In the genomic region with DNA sequence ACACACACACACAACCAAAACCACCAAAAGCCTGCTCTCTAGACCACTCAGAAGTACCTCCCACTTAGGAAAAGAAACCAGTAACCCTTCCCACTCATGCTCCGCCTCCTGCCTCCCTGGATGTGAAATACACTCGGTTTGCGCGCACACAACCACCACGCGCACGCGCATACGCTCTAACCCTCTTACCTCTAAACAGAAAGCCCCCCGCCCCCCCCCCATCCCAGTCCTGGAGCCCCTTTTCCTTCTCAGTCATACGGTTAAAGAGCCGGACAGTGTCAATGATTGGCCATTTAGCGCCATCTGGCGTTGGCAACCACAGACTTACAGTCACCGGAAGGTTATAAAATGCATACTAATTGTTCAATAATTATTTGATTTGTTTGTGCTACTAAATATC, we compare ENCODE assay signal across 9 mouse cellular contexts. TPM values are rescaled to one million over a fixed set of nuclear protein-coding genes. Genes with fewer than 3 reads are reported as not detected.
A peak's percentile ranks its signal among the peaks of the same experiment; 100 is the strongest.
DNase-seq lines count a peak whose midpoint lies in the region; ATAC-seq and TF ChIP-seq lines count a peak whose summit lies in the region.
"Had no signal": no experiment of that assay in that cellular context is flagged by ENCODE, and none has a peak within 500 bp of the region (broad histone marks: within the 10 kb centered on the region; RNA-seq: fewer than 3 reads in every experiment).

No protein-coding gene starts in this region.

- under 1% methylated on average over 15 of the region's 15 CpGs for whole genome bisulfite sequencing in limb, embryonic 12.5 days
- WGBS in midbrain, embryonic 11.5 days, result 2% methylated on average over 14 of the region's 15 CpGs

- peak; percentile 70 for TF ChIP-seq CTCF in gastrocnemius, adult 2 months (IDR thresholded peaks at IDR 0.05)
- TF ChIP-seq CTCF in ES-Bruce4 (IDR thresholded peaks at IDR 0.05; ENCODE audit: low read depth, low read length), result peak; percentile 46

- H3K9ac ChIP-seq in ES-Bruce4 (ENCODE audit: low read depth, poor library complexity, severe bottlenecking), result peak overlapping the region; percentile 24; the same call in 1 of the 2 replicates
- no peak overlapping the region for H3K9ac ChIP-seq in limb, embryonic 12.5 days (replicated peaks)
- no peak overlapping the region for H3K9ac ChIP-seq in midbrain, embryonic 11.5 days (ENCODE audit: low read length)

- H3K4me3 ChIP-seq in gastrocnemius, adult 2 months, result peak overlapping the region; percentile 76
- H3K4me3 ChIP-seq in ES-Bruce4 (ENCODE audit: low read depth, low read length), result peak overlapping the region; percentile 72
- peak overlapping the region; percentile 69 for H3K4me3 ChIP-seq in limb, embryonic 12.5 days (replicated peaks)
- no peak overlapping the region for H3K4me3 ChIP-seq in midbrain, embryonic 11.5 days (ENCODE audit: low read depth, low read length)

- H3K4me2 ChIP-seq in limb, embryonic 12.5 days, result peak overlapping the region; percentile 99
- peak overlapping the region; percentile 60; the same call in 1 of the 2 replicates for H3K4me2 ChIP-seq in midbrain, embryonic 11.5 days

- peak; percentile 16; the same call in 1 of the 2 replicates for ATAC-seq in limb, embryonic 12.5 days (ENCODE audit: insufficient number of reproducible peaks, insufficient read depth, low FRiP score, low TSS enrichment, low read depth)
- ATAC-seq in midbrain, embryonic 11.5 days (ENCODE audit: low FRiP score), result no peak
- no peak for ATAC-seq in activated CD4-positive, CD25-positive, alpha-beta regulatory T cell, adult 4 months

- H3K9me3 ChIP-seq in ES-Bruce4 (replicated peaks; ENCODE audit: control insufficient read depth, insufficient read depth, low read length, poor library complexity, severe bottlenecking), result no peaks in the 10 kb centered on the region
- H3K9me3 ChIP-seq in limb, embryonic 12.5 days, result no peaks in the 10 kb centered on the region
- H3K9me3 ChIP-seq in midbrain, embryonic 11.5 days (ENCODE audit: control insufficient read depth, low read length), result no peaks in the 10 kb centered on the region

- H3K4me1 ChIP-seq in ES-Bruce4 (ENCODE audit: control insufficient read depth, insufficient read depth, low read length), result no peaks in the 10 kb centered on the region
- H3K4me1 ChIP-seq in limb, embryonic 12.5 days (replicated peaks), result peaks cover 41% of the 10 kb centered on the region
- H3K4me1 ChIP-seq in midbrain, embryonic 11.5 days (ENCODE audit: control insufficient read depth, insufficient read depth, low read length), result peaks cover 19% of the 10 kb centered on the region

- H3K36me3 ChIP-seq in ES-Bruce4 (ENCODE audit: control insufficient read depth, insufficient read depth, low read length, poor library complexity, severe bottlenecking), result no peaks in the 10 kb centered on the region
- no peaks in the 10 kb centered on the region for H3K36me3 ChIP-seq in limb, embryonic 12.5 days
- no peaks in the 10 kb centered on the region for H3K36me3 ChIP-seq in midbrain, embryonic 11.5 days (ENCODE audit: control insufficient read depth, insufficient read depth, low read length)

- peak overlapping the region; percentile 80; the same call in 1 of the 2 replicates for H3K27ac ChIP-seq in gastrocnemius, adult 2 months
- peak overlapping the region; percentile 83 for H3K27ac ChIP-seq in ES-Bruce4 (ENCODE audit: insufficient read depth, low read length)
- peak overlapping the region; percentile 99 for H3K27ac ChIP-seq in limb, embryonic 12.5 days
- H3K27ac ChIP-seq in midbrain, embryonic 11.5 days (ENCODE audit: low read depth, low read length), result no peak overlapping the region

- DNase-seq in gastrocnemius, adult 2 months, result peak; percentile 69
- no peak for DNase-seq in gastrocnemius, postnatal 4 days (ENCODE audit: low spot score in 2 of 2)
- DNase-seq in embryo, embryonic 10 days (ENCODE audit: low spot score), result peak; percentile 93
- DNase-seq in heart, postnatal 10 days, result peak; percentile 67 to 80
- DNase-seq in midbrain, embryonic 11.5 days (ENCODE audit: low spot score, missing footprints), result peak; percentile 98

- H3K27me3 ChIP-seq in ES-Bruce4 (ENCODE audit: control insufficient read depth, insufficient read depth, low read length, poor library complexity, severe bottlenecking), result no peaks in the 10 kb centered on the region
- H3K27me3 ChIP-seq in limb, embryonic 12.5 days, result peaks cover 14% of the 10 kb centered on the region
- H3K27me3 ChIP-seq in midbrain, embryonic 11.5 days (ENCODE audit: control insufficient read depth, insufficient read depth, low read length), result peaks cover 28% of the 10 kb centered on the region

- no peak for TF ChIP-seq EP300 in ES-Bruce4 (IDR thresholded peaks at IDR 0.05; ENCODE audit: insufficient read depth, low read depth, low read length)

- intact Hi-C loops in gastrocnemius, adult 2 months (cut with DNase I), result loop anchor here (1.0 to 5.0 kb wide), 2 partner anchors 17 to 56 kb away; no protein-coding TSS in a partner anchor
- intact Hi-C loops in heart, postnatal 10 days (cut with DNase I), result loop anchor here (1.0 kb wide), 2 partner anchors 17 to 58 kb away; no protein-coding TSS in a partner anchor

- no peak for TF ChIP-seq POLR2A in ES-Bruce4 (IDR thresholded peaks at IDR 0.05; ENCODE audit: insufficient read depth, low read length)

RNA-seq across cellular contexts. Expression of gene Cd248, which starts 5.2 kb away (rescaled TPM):
- total RNA-seq in gastrocnemius, adult 2 months (2021), result 10 to 100 TPM in 1 of 2 experiments, 1 to 10 TPM in 1; 9.5 to 15.1 TPM
- total RNA-seq in gastrocnemius, postnatal 4 days (2021), result 100 to 1,000 TPM; 108 to 113 TPM
- polyA plus RNA-seq in ES-Bruce4 (2011; ENCODE audit: insufficient read depth, insufficient read length, low read depth, missing spikeins), result 3.1 and 3.7 TPM in 2 replicates
- total RNA-seq in heart, postnatal 10 days (2021), result 10 to 100 TPM; 33.8 to 39.7 TPM
- polyA plus RNA-seq in limb, embryonic 12.5 days (2016; fragmentation: Nextera tagmentation; extraction: Ambion mirVana), result 30.6 and 38.1 TPM in 2 replicates
- 26.7 and 32.2 TPM in 2 replicates for polyA plus RNA-seq in midbrain, embryonic 11.5 days (2014; fragmentation: Nextera tagmentation; extraction: Ambion mirVana)
- not detected for polyA plus RNA-seq in activated CD4-positive, CD25-positive, alpha-beta regulatory T cell, adult 4 months (2017; shearing (Covaris generic))
- total RNA-seq: neutrophil, adult 5-6 weeks had no signal

RNA-seq across cellular contexts. Expression of gene Tmem151a, which starts 12.3 kb away (rescaled TPM):
- total RNA-seq in gastrocnemius, adult 2 months (2021), result not detected
- under 1 TPM; 0.29 to 0.34 TPM for total RNA-seq in gastrocnemius, postnatal 4 days (2021)
- polyA plus RNA-seq in ES-Bruce4 (2011; ENCODE audit: insufficient read depth, insufficient read length, low read depth, missing spikeins), result 6.2 and 8.3 TPM in 2 replicates
- 1 to 10 TPM; 3.3 to 3.5 TPM for total RNA-seq in heart, postnatal 10 days (2021)
- 2.3 and 2.8 TPM in 2 replicates for polyA plus RNA-seq in limb, embryonic 12.5 days (2016; fragmentation: Nextera tagmentation; extraction: Ambion mirVana)
- 1.3 TPM in 2 replicates for polyA plus RNA-seq in midbrain, embryonic 11.5 days (2014; fragmentation: Nextera tagmentation; extraction: Ambion mirVana)
- not detected for polyA plus RNA-seq in activated CD4-positive, CD25-positive, alpha-beta regulatory T cell, adult 4 months (2017; shearing (Covaris generic))
- total RNA-seq: neutrophil, adult 5-6 weeks had no signal

RNA-seq across cellular contexts. Expression of gene Yif1a, which starts 15.3 kb away (rescaled TPM):
- 10 to 100 TPM; 41.2 to 53.8 TPM for total RNA-seq in gastrocnemius, adult 2 months (2021)
- total RNA-seq in gastrocnemius, postnatal 4 days (2021), result 10 to 100 TPM; 57.9 to 59.6 TPM
- polyA plus RNA-seq in ES-Bruce4 (2011; ENCODE audit: insufficient read depth, insufficient read length, low read depth, missing spikeins), result 40.6 and 47.3 TPM in 2 replicates
- 10 to 100 TPM; 72.8 to 78.3 TPM for total RNA-seq in heart, postnatal 10 days (2021)
- 60.7 and 69.4 TPM in 2 replicates for polyA plus RNA-seq in limb, embryonic 12.5 days (2016; fragmentation: Nextera tagmentation; extraction: Ambion mirVana)
- 70.4 and 80.6 TPM in 2 replicates for polyA plus RNA-seq in midbrain, embryonic 11.5 days (2014; fragmentation: Nextera tagmentation; extraction: Ambion mirVana)
- polyA plus RNA-seq in activated CD4-positive, CD25-positive, alpha-beta regulatory T cell, adult 4 months (2017; shearing (Covaris generic)), result 10 to 100 TPM; 49.2 to 51.1 TPM

RNA-seq across cellular contexts. Expression of gene Rin1, which starts 22.7 kb away (rescaled TPM):
- total RNA-seq in gastrocnemius, adult 2 months (2021), result 1 to 10 TPM in 1 of 2 experiments, under 1 TPM in 1; 0.99 to 1.3 TPM
- total RNA-seq in gastrocnemius, postnatal 4 days (2021), result 1 to 10 TPM; 3.4 to 3.5 TPM
- 19.2 and 22.7 TPM in 2 replicates for polyA plus RNA-seq in ES-Bruce4 (2011; ENCODE audit: insufficient read depth, insufficient read length, low read depth, missing spikeins)
- total RNA-seq in heart, postnatal 10 days (2021), result 1 to 10 TPM; 2.1 to 2.4 TPM
- 2.4 and 2.5 TPM in 2 replicates for polyA plus RNA-seq in limb, embryonic 12.5 days (2016; fragmentation: Nextera tagmentation; extraction: Ambion mirVana)
- polyA plus RNA-seq in midbrain, embryonic 11.5 days (2014; fragmentation: Nextera tagmentation; extraction: Ambion mirVana), result 0.63 and 1.4 TPM in 2 replicates
- under 1 TPM in 1 of 2 experiments, not detected in 1; 0.13 TPM for polyA plus RNA-seq in activated CD4-positive, CD25-positive, alpha-beta regulatory T cell, adult 4 months (2017; shearing (Covaris generic))

RNA-seq across cellular contexts. Expression of gene Cnih2, which starts 25.3 kb away (rescaled TPM):
- under 1 TPM in 1 of 2 experiments, not detected in 1; 0.17 TPM for total RNA-seq in gastrocnemius, adult 2 months (2021)
- total RNA-seq in gastrocnemius, postnatal 4 days (2021), result 1 to 10 TPM; 1.3 to 1.9 TPM
- 3.3 and 3.7 TPM in 2 replicates for polyA plus RNA-seq in ES-Bruce4 (2011; ENCODE audit: insufficient read depth, insufficient read length, low read depth, missing spikeins)
- under 1 TPM; 0.57 to 0.82 TPM for total RNA-seq in heart, postnatal 10 days (2021)
- polyA plus RNA-seq in limb, embryonic 12.5 days (2016; fragmentation: Nextera tagmentation; extraction: Ambion mirVana), result 43.0 and 46.3 TPM in 2 replicates
- polyA plus RNA-seq in midbrain, embryonic 11.5 days (2014; fragmentation: Nextera tagmentation; extraction: Ambion mirVana), result 106 and 115 TPM in 2 replicates
- not detected for polyA plus RNA-seq in activated CD4-positive, CD25-positive, alpha-beta regulatory T cell, adult 4 months (2017; shearing (Covaris generic))
- total RNA-seq: neutrophil, adult 5-6 weeks had no signal

Comparison
In these comparisons a context has a peak if more than half of its experiments do, and no peak if none do; other contexts are left out.
1. DNase-seq: peak in gastrocnemius, adult 2 months (single experiment), embryo, embryonic 10 days (single experiment), heart, postnatal 10 days (2 of 2) and midbrain, embryonic 11.5 days (single experiment); none in gastrocnemius, postnatal 4 days (0 of 2).